Mouse (Mus musculus) kidney, adult 11 months (tissue): Measurements from ENCODE around the gene Sh3d19.

Experiments
- DNase-seq: peaks from one replicate; pipeline ENCODE4 v3.0.0; 2022

Sh3d19 gene

GRCm38 (mm10) chr3:85970742-85971598 is at the start of gene Sh3d19:
Gene Sh3d19 (plus strand): TSS chr3:85971109.
- DNase-seq = peak; percentile 83

GRCm38 (mm10) chr3:85922331-85922730 is 48.6 kb upstream of the Sh3d19 start:
- peak; percentile 69 for DNase-seq

DNA sequence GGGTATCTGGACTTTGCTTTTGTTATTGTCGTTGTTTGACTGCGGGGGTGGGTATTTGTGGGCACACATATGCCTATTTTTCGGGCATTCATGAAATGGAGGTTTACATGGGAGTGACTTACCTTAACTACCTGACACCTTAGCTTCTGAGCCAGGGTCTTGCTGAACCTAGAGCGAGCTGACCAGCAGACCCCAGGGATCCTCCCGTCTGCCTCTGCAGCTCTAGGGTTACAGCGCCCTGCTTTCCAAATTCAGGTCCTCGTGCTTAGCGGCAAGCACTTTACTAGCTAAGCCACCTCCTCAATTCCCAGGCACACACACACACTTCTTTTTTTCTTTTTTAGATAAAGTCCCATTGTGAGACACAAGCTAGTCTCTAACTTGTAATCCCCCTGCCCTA is 47.6 kb upstream of the Sh3d19 start:
- no peak for DNase-seq

- peak; percentile 53 for DNase-seq
Measured at GRCm38 (mm10) chr3:85923954-85924945, 46.7 kb upstream of the Sh3d19 start.

GRCm38 (mm10) chr3:85927296-85927695 is 43.6 kb upstream of the Sh3d19 start:
- DNase-seq = no peak

GRCm38 (mm10) chr3:85928140-85928611 is 42.7 kb upstream of the Sh3d19 start:
- no peak for DNase-seq

- no peak for DNase-seq
Measured at GRCm38 (mm10) chr3:85929711-85930110, 41.2 kb upstream of the Sh3d19 start.

GRCm38 (mm10) chr3:85930671-85931255 is 40.1 kb upstream of the Sh3d19 start:
- DNase-seq = no peak

GRCm38 (mm10) chr3:85931859-85932258 is 39.0 kb upstream of the Sh3d19 start:
- DNase-seq = no peak

DNA sequence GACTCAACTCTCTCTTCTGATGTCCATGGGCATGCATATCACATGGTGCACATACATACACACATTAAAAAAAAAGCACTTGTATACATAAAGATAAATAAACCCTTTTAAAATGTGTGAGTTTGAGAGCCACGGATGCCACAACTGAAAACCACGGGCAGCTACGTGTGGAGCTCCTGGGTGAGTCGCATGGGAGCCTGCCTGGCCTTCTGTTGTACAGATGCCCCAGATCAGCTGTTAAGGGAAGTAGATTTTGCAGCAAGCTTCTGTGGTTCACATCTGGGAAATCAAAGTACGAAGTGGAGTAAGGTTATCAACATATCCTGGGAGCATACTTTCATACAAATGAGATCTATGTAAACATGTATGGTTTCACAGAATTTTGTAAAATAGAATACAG is 37.3 kb upstream of the Sh3d19 start:
- DNase-seq = no peak

DNA sequence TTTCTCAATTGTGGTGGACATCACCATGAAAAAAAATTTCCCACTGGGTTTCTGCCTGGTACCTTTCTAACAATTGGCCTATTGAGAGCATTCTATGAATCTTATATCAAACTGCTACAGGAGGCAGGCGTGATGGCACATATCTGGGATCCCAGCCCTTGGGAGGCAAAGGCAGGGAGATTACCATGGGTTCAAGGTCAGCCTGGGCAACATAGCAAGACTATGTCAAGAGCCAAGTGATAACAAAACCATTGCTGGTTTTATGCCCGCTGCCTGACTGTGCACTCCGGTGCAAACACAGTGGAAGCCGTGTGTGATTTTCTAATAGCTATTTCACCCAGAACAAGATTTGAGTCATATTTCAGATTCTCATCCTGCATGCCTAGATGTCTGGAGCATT is 20.0 kb upstream of the Sh3d19 start:
- no peak for DNase-seq

DNA sequence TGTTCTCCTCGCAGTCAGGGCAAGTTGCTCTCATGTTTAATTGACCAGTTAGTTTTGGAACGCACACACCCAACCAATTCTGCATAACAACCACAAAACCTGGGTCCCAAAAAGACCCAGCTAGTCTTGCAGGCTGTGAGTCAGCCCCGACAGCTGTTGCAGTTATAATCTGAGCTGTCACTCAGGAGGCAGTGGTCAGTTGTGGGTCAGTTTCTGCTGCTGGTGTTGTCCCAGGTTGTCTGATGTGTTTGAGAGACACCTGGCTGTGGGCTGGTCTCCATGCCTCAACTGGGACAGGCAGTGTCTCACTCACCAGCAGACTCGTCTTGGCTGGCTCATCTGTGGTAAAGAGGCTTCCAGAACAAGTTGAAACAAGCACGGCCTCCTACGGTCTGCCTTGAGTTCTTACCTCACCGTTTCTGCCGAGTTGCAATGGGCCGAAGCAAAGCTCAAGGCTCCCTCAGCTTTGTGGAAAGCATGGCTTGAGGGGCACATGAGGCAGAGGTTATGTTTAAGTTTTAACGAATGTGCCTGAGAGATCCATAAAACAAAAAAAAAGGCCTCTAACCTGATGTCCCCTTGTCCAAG is 18.1 kb upstream of the Sh3d19 start:
- no peak for DNase-seq

DNA sequence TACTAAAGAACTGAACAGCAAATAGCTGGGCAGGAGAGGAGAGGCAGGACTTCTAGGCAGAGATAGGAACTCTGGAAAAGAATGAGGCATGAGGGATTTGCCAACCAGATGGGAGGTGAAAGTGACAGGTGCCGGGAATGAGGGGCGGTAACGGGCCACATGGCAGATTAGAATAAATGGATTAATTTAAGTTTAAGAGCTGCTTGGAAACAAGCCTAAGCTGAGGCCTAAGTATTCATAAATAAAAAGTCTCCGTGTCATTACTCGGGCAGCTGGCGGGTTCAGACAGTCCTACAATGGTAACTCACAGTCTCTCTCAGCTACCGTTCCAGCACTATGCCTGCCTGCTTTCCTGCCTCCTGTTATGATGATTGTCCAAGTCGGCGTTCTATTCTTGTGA is 15.6 kb upstream of the Sh3d19 start:
- DNase-seq = no peak

DNA sequence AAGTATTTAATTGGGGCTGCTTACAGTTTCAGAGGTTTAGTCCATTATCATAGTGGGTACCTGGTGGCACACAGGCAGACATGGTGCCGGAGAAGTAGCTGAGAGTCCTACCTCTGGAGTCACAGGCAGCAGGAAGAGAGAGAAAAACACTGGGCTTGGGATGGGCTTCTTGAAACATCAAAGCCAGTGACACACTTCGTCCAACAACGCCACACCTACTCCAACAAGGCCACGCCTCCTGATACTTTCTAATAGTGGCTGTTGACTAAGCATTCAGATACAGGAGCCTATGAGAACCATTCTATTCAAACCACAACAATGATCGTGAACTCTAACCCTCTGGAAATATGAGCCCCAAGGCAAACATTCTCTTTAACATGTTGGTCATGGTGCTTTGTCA is 15.2 kb upstream of the Sh3d19 start:
- DNase-seq = no peak

GRCm38 (mm10) chr3:85959669-85960068 is 11.2 kb upstream of the Sh3d19 start:
- DNase-seq = no peak

DNA sequence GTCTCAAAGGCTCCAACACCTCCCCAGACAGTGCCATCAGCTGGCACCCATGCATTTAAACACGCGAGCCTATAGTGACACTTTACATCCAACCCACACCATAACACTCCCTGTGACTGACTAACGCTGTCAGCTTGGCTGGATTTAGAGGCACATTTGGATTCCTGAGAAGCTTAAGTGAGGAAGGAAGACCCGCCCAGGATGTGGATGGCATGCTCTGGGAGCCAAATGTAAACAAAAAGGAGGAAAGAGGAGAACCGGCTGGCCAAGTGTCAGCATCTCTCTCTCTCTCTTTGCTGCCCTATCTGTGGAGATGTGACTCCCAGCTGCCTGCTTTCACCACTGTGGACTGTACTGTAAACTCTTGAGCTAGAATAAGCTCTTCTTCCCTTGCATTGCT is 9.8 kb upstream of the Sh3d19 start:
- DNase-seq = no peak

GRCm38 (mm10) chr3:85965479-85965878 is 5.4 kb upstream of the Sh3d19 start:
- no peak for DNase-seq

GRCm38 (mm10) chr3:85969040-85969439 is 1.9 kb upstream of the Sh3d19 start:
- no peak for DNase-seq

- DNase-seq = peak; percentile 87
Measured at GRCm38 (mm10) chr3:85971599-85971975, 678 bp downstream of the Sh3d19 start.

DNA sequence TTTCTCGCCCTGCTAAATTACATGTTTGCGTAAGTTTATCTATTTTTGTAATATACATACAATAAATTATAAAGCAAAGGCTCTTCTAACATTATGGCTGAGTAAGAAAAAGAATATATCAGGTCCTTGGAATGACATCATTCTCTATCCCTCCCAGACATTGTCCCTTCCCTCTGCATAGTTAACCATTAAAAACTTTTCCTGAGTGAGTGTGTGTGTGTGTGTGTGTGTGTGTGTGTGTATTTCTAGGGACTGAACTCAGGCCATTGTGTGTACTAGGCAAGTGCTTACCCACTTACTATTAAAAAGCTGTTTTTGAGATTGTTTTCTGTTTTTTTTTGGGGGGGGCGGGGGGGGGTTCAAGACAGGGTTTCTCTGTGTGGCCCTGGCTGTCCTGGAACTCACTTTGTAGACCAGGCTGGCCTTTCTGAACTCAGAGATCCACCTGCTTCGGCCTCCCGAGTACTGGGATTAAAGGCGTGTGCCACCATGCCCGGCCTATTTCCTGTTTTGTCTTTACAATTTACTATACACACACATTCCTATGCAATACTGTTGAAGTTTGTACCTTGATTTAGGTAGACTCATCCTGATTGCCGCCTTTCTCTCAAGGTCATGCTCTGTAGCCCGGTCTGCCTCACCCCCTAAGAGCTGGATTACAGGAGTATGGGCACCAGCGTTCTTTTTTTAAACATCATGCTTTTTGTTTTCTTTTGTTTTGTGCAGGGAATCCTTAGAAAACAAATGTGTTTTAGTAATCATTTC is 2.6 kb downstream of the Sh3d19 start:
- no peak for DNase-seq

- DNase-seq = no peak
Measured at GRCm38 (mm10) chr3:85974451-85974850, 3.5 kb downstream of the Sh3d19 start.

DNA sequence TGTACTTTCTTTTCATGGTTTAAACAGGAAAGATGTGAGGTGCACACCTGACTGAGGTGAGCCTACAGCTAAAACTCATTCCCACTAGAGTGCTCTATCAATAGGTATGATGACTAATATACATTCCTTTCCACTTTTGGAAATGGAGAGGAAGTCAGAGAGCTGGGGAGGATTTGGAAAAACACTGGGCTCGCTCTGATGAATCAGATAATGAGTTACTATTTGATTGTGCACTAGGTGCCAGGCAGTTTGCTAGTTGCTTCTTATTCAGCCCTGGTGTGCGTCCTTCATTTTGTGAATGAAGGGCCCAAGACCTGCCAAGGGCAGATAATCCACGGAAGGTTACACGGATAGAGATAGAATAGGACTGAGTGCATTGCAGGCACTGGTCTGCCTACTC is 9.1 kb downstream of the Sh3d19 start:
- DNase-seq = no peak
